Mouse (Mus musculus): ENCODE data around the gene Ier2.

DNA sequence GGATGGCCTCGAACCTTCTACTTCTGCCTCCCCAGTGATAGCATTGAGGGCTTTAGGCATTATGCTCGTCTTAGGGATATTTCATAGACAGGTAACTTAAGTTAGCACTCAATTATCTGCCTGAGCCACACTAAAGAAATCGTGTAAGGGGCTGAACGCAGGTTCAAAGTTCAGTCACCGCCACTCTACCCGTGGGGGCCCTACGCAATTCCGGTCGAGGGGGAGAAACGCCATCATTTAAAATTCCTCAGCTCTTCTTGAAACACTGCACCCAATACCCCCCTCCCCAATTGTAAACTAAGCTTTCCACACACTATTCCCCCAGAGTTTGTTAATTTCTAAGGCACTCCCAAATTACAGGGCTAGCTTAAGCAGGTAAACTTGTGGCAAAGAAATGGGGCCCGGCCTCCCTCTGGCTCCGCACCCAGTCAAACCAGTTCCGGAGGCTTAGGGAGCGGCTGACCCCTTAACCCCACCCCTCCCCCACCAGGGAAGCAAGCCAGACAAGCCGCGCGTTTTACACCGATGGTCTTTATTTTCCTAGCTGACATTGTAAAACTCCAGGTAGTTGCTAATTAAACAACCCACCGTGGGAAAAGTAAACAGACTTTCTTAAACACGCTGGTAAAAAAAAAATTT lies 1.7 kb downstream of the Ier2 start:
- TF ChIP-seq CTCF (IDR thresholded peaks at IDR 0.05; ENCODE audit: low read depth) (no peak), EP300 (optimal IDR thresholded peaks at IDR 0.05) (no peak)
